Mouse (Mus musculus) neural tube, embryonic 14.5 days (tissue): ENCODE data around the gene Upf3a. TPM values are rescaled to one million over a fixed set of nuclear protein-coding genes. Genes with fewer than 3 reads are reported as not detected.
A peak's percentile ranks its signal among the peaks of the same experiment; 100 is the strongest.
"Not testable (repeated sequence)": the region's sequence is repeated elsewhere in the genome, so short reads cannot be mapped to it uniquely, and the experiment has no call there.

Experiments
- ATAC-seq: fragments of 200-750 bp; cut with Nextera tagmentation; 2 replicates; pipeline ENCODE4 v1.8.0; 2017; ENCODE audit warnings: low read depth, mild to moderate bottlenecking, moderate TSS enrichment, moderate library complexity
- H3K27ac ChIP-seq: fragments of 300-500 bp; sonication (generic); 2 replicates; pipeline ENCODE4 v1.5.1; 2014; ENCODE audit warnings: low read depth, mild to moderate bottlenecking, control low read depth, low read length, moderate library complexity, mixed read lengths
- H3K27me3 ChIP-seq: fragments of 300-500 bp; sonication (generic); 2 replicates; pipeline ENCODE4 v1.6.1; 2014; ENCODE audit warnings: low read length; ENCODE audit not compliant: control insufficient read depth, insufficient read depth
- H3K36me3 ChIP-seq: fragments of 300-500 bp; sonication (generic); 2 replicates; pipeline ENCODE4 v1.6.1; 2014; ENCODE audit warnings: low read length, mixed read lengths; ENCODE audit not compliant: control insufficient read depth, insufficient read depth
- H3K4me1 ChIP-seq: fragments of 300-500 bp; sonication (generic); 2 replicates; pipeline ENCODE4 v1.6.1; 2014; ENCODE audit warnings: low read length; ENCODE audit not compliant: control insufficient read depth, insufficient read depth
- H3K4me2 ChIP-seq: fragments of 300-500 bp; sonication (generic); 2 replicates; pipeline ENCODE4 v1.6.1; 2014; ENCODE audit warnings: mild to moderate bottlenecking, low read depth, low read length, control low read depth
- H3K4me3 ChIP-seq: fragments of 300-500 bp; sonication (generic); 2 replicates; pipeline ENCODE4 v1.5.1; 2014; ENCODE audit warnings: low read depth, low read length, control low read depth, mixed read lengths
- H3K9ac ChIP-seq: fragments of 300-500 bp; sonication (generic); replicated peaks from 2 replicates; pipeline ENCODE4 v1.6.1; 2014; ENCODE audit warnings: low read depth, mild to moderate bottlenecking, control low read depth, low read length, mixed read lengths
- H3K9me3 ChIP-seq: fragments of 300-500 bp; sonication (generic); 2 replicates; pipeline ENCODE4 v1.6.1; 2016; ENCODE audit warnings: low read length; ENCODE audit not compliant: control insufficient read depth
- WGBS: fragments of 180-500 bp; shearing (Covaris S2); extraction: QIAGEN DNeasy Blood & Tissue Kit; methylation state at CpG from one replicate; pipeline ENCODE4 v1.1.7; 2014; 5-methylcytosine and 5-hydroxymethylcytosine counted together
- polyA plus RNA-seq: library from polyadenylated mRNA; unstranded; fragments of >200 nt; fragmentation: Nextera tagmentation; extraction: Ambion mirVana; gene quantifications from 2 replicates; pipeline ENCODE4 v1.2.1, GENCODE M21; 2014

Gene Upf3a
- polyA plus RNA-seq: 38.8 and 46.9 TPM in 2 replicates

GRCm38 (mm10) chr8:13785250-13785763 lies at the start of gene Upf3a:
Upf3a (plus strand) TSS chr8:13785615.
- Histone ChIP-seq H3K27ac (peak within 1 kb of the TSS; percentile 99), H3K27me3 (no peaks in the 10 kb centered on the region), H3K9ac (peak within 1 kb of the TSS; percentile 94), H3K36me3 (peaks cover 18% of the 10 kb centered on the region), H3K9me3 (no peaks in the 10 kb centered on the region), H3K4me2 (peak within 1 kb of the TSS; percentile 93), H3K4me1 (peaks cover 4% of the 10 kb centered on the region; the same call in 1 of the 2 replicates), H3K4me3 (peak within 1 kb of the TSS; percentile 65)
- WGBS: under 1% methylated on average over 43 of the region's 47 CpGs
- peak; percentile 95 for ATAC-seq

GRCm38 (mm10) chr8:13740323-13740770 lies 45.1 kb upstream of the Upf3a start:
- 50% methylated on average over 6 of the region's 6 CpGs for WGBS
- H3K9ac ChIP-seq: no peak overlapping the region
- no peak overlapping the region for H3K4me2 ChIP-seq
- no peak overlapping the region for H3K27ac ChIP-seq
- no peaks in the 10 kb centered on the region for H3K9me3 ChIP-seq
- no peaks in the 10 kb centered on the region for H3K36me3 ChIP-seq
- H3K4me1 ChIP-seq: 0 out of 2 replicates have a peak, but pooled peaks cover 3% of the 10 kb centered on the region
- no peak for ATAC-seq
- H3K4me3 ChIP-seq: no peak overlapping the region
- no peaks in the 10 kb centered on the region for H3K27me3 ChIP-seq

GRCm38 (mm10) chr8:13740817-13741613 lies 44.4 kb upstream of the Upf3a start:
- ATAC-seq: no peak
- WGBS: 88% methylated on average over 7 of the region's 7 CpGs
- Histone ChIP-seq H3K9me3 (no peaks in the 10 kb centered on the region), H3K4me3 (no peak overlapping the region), H3K4me2 (no peak overlapping the region), H3K27me3 (no peaks in the 10 kb centered on the region), H3K27ac (no peak overlapping the region), H3K4me1 (0 out of 2 replicates have a peak, but pooled peaks cover 3% of the 10 kb centered on the region), H3K9ac (no peak overlapping the region), H3K36me3 (no peaks in the 10 kb centered on the region)

GRCm38 (mm10) chr8:13746212-13746611 lies 39.2 kb upstream of the Upf3a start:
- not testable (repeated sequence) for H3K4me3 ChIP-seq, ATAC-seq, H3K36me3 ChIP-seq, H3K9me3 ChIP-seq, H3K4me2 ChIP-seq, H3K27me3 ChIP-seq, H3K9ac ChIP-seq, H3K27ac ChIP-seq, H3K4me1 ChIP-seq
- WGBS: 98% methylated on average over 5 of the region's 6 CpGs

GRCm38 (mm10) chr8:13747626-13748025 lies 37.8 kb upstream of the Upf3a start:
- WGBS: under 1% methylated on average over 3 of the region's 3 CpGs
- H3K27ac ChIP-seq: no peak overlapping the region

GRCm38 (mm10) chr8:13753680-13754079 lies 31.7 kb upstream of the Upf3a start:
- H3K9ac ChIP-seq: no peak overlapping the region
- no peaks in the 10 kb centered on the region for H3K9me3 ChIP-seq
- H3K27me3 ChIP-seq: no peaks in the 10 kb centered on the region
- WGBS: 26% methylated on average over 2 of the region's 2 CpGs
- no peak for ATAC-seq
- H3K4me3 ChIP-seq: no peak overlapping the region
- H3K4me2 ChIP-seq: no peak overlapping the region
- no peaks in the 10 kb centered on the region for H3K36me3 ChIP-seq
- no peak overlapping the region for H3K27ac ChIP-seq
- peaks cover 10% of the 10 kb centered on the region for H3K4me1 ChIP-seq

More at GRCm38 (mm10) chr8:13747626-13748025, 37.8 kb upstream of the Upf3a start:
- Histone ChIP-seq H3K4me1 (no peaks in the 10 kb centered on the region), H3K9me3 (no peaks in the 10 kb centered on the region), H3K27me3 (no peaks in the 10 kb centered on the region), H3K9ac (no peak overlapping the region), H3K4me2 (no peak overlapping the region), H3K4me3 (no peak overlapping the region), H3K36me3 (no peaks in the 10 kb centered on the region)
- ATAC-seq: no peak

GRCm38 (mm10) chr8:13756480-13756879 lies 28.9 kb upstream of the Upf3a start:
- H3K9ac ChIP-seq: no peak overlapping the region
- no peak overlapping the region; the same call in 1 of the 2 replicates for H3K27ac ChIP-seq
- H3K36me3 ChIP-seq: peaks cover 5% of the 10 kb centered on the region; the same call in 1 of the 2 replicates
- no peak overlapping the region for H3K4me3 ChIP-seq
- 51% methylated on average over 7 of the region's 7 CpGs for WGBS
- no peaks in the 10 kb centered on the region for H3K27me3 ChIP-seq
- peak overlapping the region; percentile 89 for H3K4me2 ChIP-seq
- peaks cover 15% of the 10 kb centered on the region for H3K4me1 ChIP-seq
- no peaks in the 10 kb centered on the region for H3K9me3 ChIP-seq
- ATAC-seq: no peak

GRCm38 (mm10) chr8:13756982-13757804 lies 28.2 kb upstream of the Upf3a start, which contains the start of gene Cdc16:
Cdc16 (plus strand) TSS chr8:13757676.
- Histone ChIP-seq H3K4me1 (peaks cover 15% of the 10 kb centered on the region), H3K27me3 (no peaks in the 10 kb centered on the region), H3K36me3 (peaks cover 9% of the 10 kb centered on the region), H3K27ac (peak within 1 kb of the TSS; percentile 71), H3K4me2 (peak within 1 kb of the TSS; percentile 89), H3K9ac (peak within 1 kb of the TSS; percentile 86), H3K4me3 (peak within 1 kb of the TSS; percentile 99), H3K9me3 (no peaks in the 10 kb centered on the region)
- 9% methylated on average over 40 of the region's 40 CpGs for WGBS
- ATAC-seq: peak; percentile 96
